Mouse (Mus musculus) embryonic fibroblast, embryonic 13.5 days (primary cell): Measurements from ENCODE around the gene Rnase10.

Experiments
- CTCF ChIP-seq: IDR thresholded peaks from 2 replicates; pipeline ENCODE4 v1.5.1; 2011; ENCODE audit warnings: mild to moderate bottlenecking, control low read depth, low read length, moderate library complexity, borderline replicate concordance; ENCODE audit not compliant: insufficient read depth
- POLR2A ChIP-seq: IDR thresholded peaks from 2 replicates; pipeline ENCODE4 v1.6.1; 2011; ENCODE audit warnings: low read depth, mild to moderate bottlenecking, control low read depth, low read length, moderate library complexity

GRCm38 (mm10) chr14:51047846-51048245, 40.3 kb downstream of the Rnase10 start:
- TF ChIP-seq CTCF (no peak), POLR2A (no peak)
